Mouse (Mus musculus) stomach, postnatal 0 days (tissue): Measurements from ENCODE around the gene 0610012G03Rik. TPM values are rescaled to one million over a fixed set of nuclear protein-coding genes. Genes with fewer than 3 reads are reported as not detected.
A peak's percentile ranks its signal among the peaks of the same experiment; 100 is the strongest.

Experiments
- ATAC-seq: fragments of 200-750 bp; cut with Nextera tagmentation; 2 replicates; pipeline ENCODE4 v1.8.0; 2017; ENCODE audit not compliant: low FRiP score, low TSS enrichment
- DNase-seq: peaks from one replicate; pipeline ENCODE4 v3.0.0-alpha.2; 2016; ENCODE audit warnings: low spot score
- H3K27ac ChIP-seq: fragments of 300-500 bp; sonication (generic); replicated peaks from 2 replicates; pipeline ENCODE4 v1.5.1; 2014; ENCODE audit warnings: mild to moderate bottlenecking, control low read depth
- H3K27me3 ChIP-seq: fragments of 300-500 bp; sonication (generic); 2 replicates; pipeline ENCODE4 v1.6.1; 2014; ENCODE audit warnings: low read length; ENCODE audit not compliant: control insufficient read depth, insufficient read depth
- H3K36me3 ChIP-seq: fragments of 300-500 bp; sonication (generic); 2 replicates; pipeline ENCODE4 v1.6.1; 2014; ENCODE audit warnings: low read length, mixed read lengths; ENCODE audit not compliant: control insufficient read depth, insufficient read depth
- H3K4me1 ChIP-seq: fragments of 300-500 bp; sonication (generic); replicated peaks from 2 replicates; pipeline ENCODE4 v1.6.1; 2014; ENCODE audit warnings: antibody characterized with exemption; ENCODE audit not compliant: control insufficient read depth, insufficient read depth
- H3K4me2 ChIP-seq: fragments of 300-500 bp; sonication (generic); replicated peaks from 2 replicates; pipeline ENCODE4 v1.6.1; 2014; ENCODE audit warnings: low read depth, mild to moderate bottlenecking, control low read depth, moderate library complexity
- H3K4me3 ChIP-seq: fragments of 300-500 bp; sonication (generic); 2 replicates; pipeline ENCODE4 v1.5.1; 2014; ENCODE audit warnings: low read depth, low read length, control low read depth
- H3K9ac ChIP-seq: fragments of 300-500 bp; sonication (generic); 2 replicates; pipeline ENCODE4 v1.6.1; 2014; ENCODE audit warnings: mild to moderate bottlenecking, low read length, control low read depth, mixed read lengths
- H3K9me3 ChIP-seq: fragments of 300-500 bp; sonication (generic); 2 replicates; pipeline ENCODE4 v1.6.1; 2016; ENCODE audit warnings: low read length; ENCODE audit not compliant: control insufficient read depth
- CTCF ChIP-seq: IDR thresholded peaks from 2 replicates; pipeline ENCODE4 v1.5.1; 2016; ENCODE audit warnings: antibody characterized with exemption, low read depth, mild to moderate bottlenecking, moderate library complexity
- EP300 ChIP-seq: optimal IDR thresholded peaks from 2 replicates; pipeline ENCODE3; 2016; ENCODE audit warnings: antibody characterized with exemption
- WGBS: fragments of 180-500 bp; shearing (Covaris S2); extraction: QIAGEN DNeasy Blood & Tissue Kit; methylation state at CpG from one replicate; pipeline ENCODE4 v1.1.7; 2014; 5-methylcytosine and 5-hydroxymethylcytosine counted together
- polyA plus RNA-seq: library from polyadenylated mRNA; unstranded; fragments of >200 nt; fragmentation: Nextera tagmentation; extraction: Ambion mirVana; gene quantifications from 2 replicates; pipeline ENCODE4 v1.2.1, GENCODE M21; 2015

Gene 0610012G03Rik
- polyA plus RNA-seq, 1 experiment from 2014 or later = 112 TPM

- peak overlapping the region; percentile 20 for H3K4me2 ChIP-seq
- ATAC-seq (no peak), DNase-seq (peak; percentile 34)
- no peaks in the 10 kb centered on the region for H3K36me3 ChIP-seq
- no peak overlapping the region for H3K9ac ChIP-seq
- WGBS = 50% methylated on average over 17 of the region's 17 CpGs
- no peak overlapping the region for H3K27ac ChIP-seq
- no peaks in the 10 kb centered on the region for H3K9me3 ChIP-seq
- TF ChIP-seq EP300 (no peak), CTCF (no peak)
- H3K4me1 ChIP-seq = no peaks in the 10 kb centered on the region; the same call in 1 of the 2 replicates
- H3K27me3 ChIP-seq = no peaks in the 10 kb centered on the region
- no peak overlapping the region for H3K4me3 ChIP-seq
Measured at GRCm38 (mm10) chr16:31931330-31931729, 17.0 kb downstream of the 0610012G03Rik start.

GRCm38 (mm10) chr16:31927412-31927811 is 20.9 kb downstream of the 0610012G03Rik start:
- Histone ChIP-seq H3K4me3 (no peak overlapping the region), H3K4me2 (no peak overlapping the region), H3K36me3 (no peaks in the 10 kb centered on the region), H3K4me1 (no peaks in the 10 kb centered on the region), H3K27ac (no peak overlapping the region), H3K27me3 (no peaks in the 10 kb centered on the region), H3K9me3 (no peaks in the 10 kb centered on the region), H3K9ac (no peak overlapping the region)
- 81% methylated on average over 5 of the region's 5 CpGs for WGBS
- ATAC-seq = no peak
- no peak for DNase-seq
- TF ChIP-seq EP300 (no peak), CTCF (no peak)

GRCm38 (mm10) chr16:31926547-31927182 is 21.6 kb downstream of the 0610012G03Rik start:
- WGBS = 74% methylated on average over 13 of the region's 13 CpGs
- no peak overlapping the region for H3K9ac ChIP-seq
- no peak for TF ChIP-seq EP300
- no peak for TF ChIP-seq CTCF
- DNase-seq (no peak), ATAC-seq (no peak)
- H3K27me3 ChIP-seq = no peaks in the 10 kb centered on the region
- no peaks in the 10 kb centered on the region for H3K9me3 ChIP-seq
- H3K36me3 ChIP-seq = no peaks in the 10 kb centered on the region
- H3K4me3 ChIP-seq = no peak overlapping the region
- H3K4me2 ChIP-seq = no peak overlapping the region
- H3K27ac ChIP-seq = no peak overlapping the region
- H3K4me1 ChIP-seq = no peaks in the 10 kb centered on the region

GRCm38 (mm10) chr16:31926091-31926490 is 22.2 kb downstream of the 0610012G03Rik start:
- Histone ChIP-seq H3K27ac (no peak overlapping the region), H3K9me3 (no peaks in the 10 kb centered on the region), H3K27me3 (no peaks in the 10 kb centered on the region), H3K36me3 (no peaks in the 10 kb centered on the region), H3K4me3 (no peak overlapping the region), H3K9ac (no peak overlapping the region), H3K4me2 (no peak overlapping the region), H3K4me1 (no peaks in the 10 kb centered on the region)
- TF ChIP-seq CTCF = no peak
- peak; percentile 33 for TF ChIP-seq EP300
- DNase-seq (peak; percentile 66), ATAC-seq (peak; percentile 76)
- 49% methylated on average over 6 of the region's 6 CpGs for WGBS

DNA sequence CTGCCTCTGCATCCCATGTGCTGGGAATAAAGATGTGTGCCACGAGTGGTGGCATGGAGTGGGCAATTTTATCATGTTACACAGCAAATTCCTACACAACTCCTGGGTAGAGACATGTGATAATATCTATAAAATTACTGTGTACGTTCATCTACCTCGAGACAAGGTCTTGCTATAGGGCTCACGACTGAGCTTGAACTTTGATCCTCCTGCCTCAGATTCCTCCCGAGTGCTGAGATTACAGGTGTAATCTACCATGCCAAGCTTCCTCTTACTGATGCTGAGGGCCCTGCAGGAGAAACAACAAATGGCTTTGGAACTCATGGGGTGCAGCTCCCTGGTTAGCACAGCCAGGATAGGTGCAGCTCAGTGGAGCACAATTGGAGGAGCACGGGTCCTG is 23.9 kb downstream of the 0610012G03Rik start:
- no peak overlapping the region for H3K4me2 ChIP-seq
- no peak for TF ChIP-seq EP300
- TF ChIP-seq CTCF = no peak
- DNase-seq = no peak
- WGBS = 75% methylated on average over 6 of the region's 6 CpGs
- H3K27me3 ChIP-seq = no peaks in the 10 kb centered on the region
- H3K27ac ChIP-seq = no peak overlapping the region
- H3K9ac ChIP-seq = no peak overlapping the region
- no peak overlapping the region for H3K4me3 ChIP-seq
- no peak for ATAC-seq
- no peaks in the 10 kb centered on the region for H3K36me3 ChIP-seq
- no peaks in the 10 kb centered on the region for H3K9me3 ChIP-seq
- H3K4me1 ChIP-seq = no peaks in the 10 kb centered on the region

GRCm38 (mm10) chr16:31918248-31918724 is 30.0 kb downstream of the 0610012G03Rik start:
- DNase-seq (peak; percentile 79), ATAC-seq (peak; percentile 45; the same call in 1 of the 2 replicates)
- no peaks in the 10 kb centered on the region for H3K36me3 ChIP-seq
- no peaks in the 10 kb centered on the region for H3K4me1 ChIP-seq
- peak overlapping the region; percentile 35; the same call in 1 of the 2 replicates for H3K9ac ChIP-seq
- H3K4me2 ChIP-seq = peak overlapping the region; percentile 48
- H3K9me3 ChIP-seq = no peaks in the 10 kb centered on the region
- peak overlapping the region; percentile 18 for H3K4me3 ChIP-seq
- H3K27ac ChIP-seq = no peak overlapping the region
- H3K27me3 ChIP-seq = no peaks in the 10 kb centered on the region
- 3% methylated on average over 14 of the region's 14 CpGs for WGBS
- peak; percentile 93 for TF ChIP-seq CTCF
- TF ChIP-seq EP300 = no peak
